Mouse (Mus musculus): ENCODE measurements at regions not wholly inside any gene's neighbourhood (a gene's known extent, or its start where the extent isn't known, plus 50 kb on each side); places are given as distances from the start of the nearest gene placed in this dataset.

DNA sequence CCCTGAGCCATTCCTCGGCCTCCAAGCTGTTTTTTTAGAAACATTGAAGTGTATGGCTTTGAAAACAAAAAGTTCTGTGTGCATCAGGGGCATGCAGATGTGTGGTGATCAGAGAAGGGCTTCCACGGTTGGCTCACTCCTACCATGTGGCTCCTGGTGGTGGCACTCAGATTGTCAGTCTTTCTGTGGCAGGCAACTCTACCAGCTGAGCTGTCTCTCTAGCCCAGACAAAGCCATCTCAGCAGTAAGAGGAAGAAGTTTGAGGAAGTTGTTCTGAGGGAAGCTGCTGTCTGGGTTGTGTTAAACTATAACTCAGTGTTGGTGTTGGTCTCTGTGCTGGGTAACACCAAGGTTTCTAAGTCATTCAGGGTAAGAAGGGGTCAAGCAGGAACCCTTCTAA, 78.9 kb downstream of the Mtx3 start:
- H3K4me3 ChIP-seq (ENCODE audit: control insufficient read depth, low read depth, low read length) = no peak overlapping the region
- no peak overlapping the region for H3K27ac ChIP-seq (ENCODE audit: control insufficient read depth, insufficient read depth, low read depth, low read length)
- no peaks in the 10 kb centered on the region for H3K27me3 ChIP-seq (ENCODE audit: control insufficient read depth, insufficient read depth, low read length)
- no peaks in the 10 kb centered on the region for H3K36me3 ChIP-seq (ENCODE audit: control insufficient read depth, insufficient read depth, low read length)
- TF ChIP-seq POLR2A (IDR thresholded peaks at IDR 0.05; ENCODE audit: control insufficient read depth, low read depth, low read length) = no peak
- TF ChIP-seq CTCF (IDR thresholded peaks at IDR 0.05; ENCODE audit: control insufficient read depth, insufficient read depth, insufficient replicate concordance, low read depth, low read length) = no peak
- no peaks in the 10 kb centered on the region for H3K4me1 ChIP-seq (ENCODE audit: control insufficient read depth, insufficient read depth, low read length)

DNA sequence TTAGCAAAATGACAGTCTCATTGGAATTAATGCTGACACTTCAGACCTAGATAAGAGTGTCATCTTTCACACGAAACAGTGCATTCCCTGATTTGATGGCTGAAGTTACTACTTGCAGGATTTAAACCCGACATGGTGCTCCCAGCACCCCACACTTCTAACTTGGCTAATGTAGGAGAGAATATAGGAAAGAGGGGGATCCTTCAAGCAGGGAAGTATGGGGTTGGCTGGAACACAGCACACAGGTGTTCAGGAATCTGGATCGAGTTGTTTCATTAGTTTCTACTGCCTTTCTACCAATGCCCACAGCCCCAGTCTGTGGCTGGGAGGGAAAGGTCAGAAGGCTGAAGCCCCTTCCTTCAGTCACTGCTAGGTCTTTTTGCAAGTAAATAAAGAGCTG, 79.5 kb downstream of the Mtx3 start:
- Histone ChIP-seq H3K4me1 (ENCODE audit: control insufficient read depth, insufficient read depth, low read length) (no peaks in the 10 kb centered on the region), H3K27ac (ENCODE audit: control insufficient read depth, insufficient read depth, low read depth, low read length) (no peak overlapping the region), H3K27me3 (ENCODE audit: control insufficient read depth, insufficient read depth, low read length) (no peaks in the 10 kb centered on the region), H3K36me3 (ENCODE audit: control insufficient read depth, insufficient read depth, low read length) (no peaks in the 10 kb centered on the region), H3K4me3 (ENCODE audit: control insufficient read depth, low read depth, low read length) (no peak overlapping the region)
- TF ChIP-seq CTCF (IDR thresholded peaks at IDR 0.05; ENCODE audit: control insufficient read depth, insufficient read depth, insufficient replicate concordance, low read depth, low read length) = no peak
- no peak for TF ChIP-seq POLR2A (IDR thresholded peaks at IDR 0.05; ENCODE audit: control insufficient read depth, low read depth, low read length)

DNA sequence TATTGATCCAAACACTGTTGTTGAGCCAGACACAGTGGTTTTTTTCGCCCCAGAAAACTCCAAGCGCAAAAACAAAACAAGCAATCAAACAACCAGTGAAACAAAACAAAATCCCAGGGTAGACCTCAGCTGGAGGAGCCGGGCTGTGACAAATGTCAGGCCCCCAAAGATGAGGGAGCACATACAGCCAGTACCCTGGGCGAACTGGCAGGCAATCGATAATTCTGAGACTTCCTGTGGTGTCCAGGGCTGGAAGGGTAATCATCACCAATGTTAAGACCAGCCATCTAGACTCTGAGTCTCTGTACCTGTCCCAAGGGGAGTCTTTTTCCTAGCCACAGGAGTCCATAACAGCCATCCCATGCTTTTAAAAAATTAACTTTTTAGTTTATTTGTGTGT, 80.6 kb downstream of the Mtx3 start:
- H3K27ac ChIP-seq (ENCODE audit: control insufficient read depth, insufficient read depth, low read depth, low read length) = no peak overlapping the region
- no peaks in the 10 kb centered on the region for H3K36me3 ChIP-seq (ENCODE audit: control insufficient read depth, insufficient read depth, low read length)
- TF ChIP-seq CTCF (IDR thresholded peaks at IDR 0.05; ENCODE audit: control insufficient read depth, insufficient read depth, insufficient replicate concordance, low read depth, low read length) (no peak), POLR2A (IDR thresholded peaks at IDR 0.05; ENCODE audit: control insufficient read depth, low read depth, low read length) (no peak)
- H3K27me3 ChIP-seq (ENCODE audit: control insufficient read depth, insufficient read depth, low read length) = no peaks in the 10 kb centered on the region
- H3K4me1 ChIP-seq (ENCODE audit: control insufficient read depth, insufficient read depth, low read length) = no peaks in the 10 kb centered on the region
- no peak overlapping the region for H3K4me3 ChIP-seq (ENCODE audit: control insufficient read depth, low read depth, low read length)

DNA sequence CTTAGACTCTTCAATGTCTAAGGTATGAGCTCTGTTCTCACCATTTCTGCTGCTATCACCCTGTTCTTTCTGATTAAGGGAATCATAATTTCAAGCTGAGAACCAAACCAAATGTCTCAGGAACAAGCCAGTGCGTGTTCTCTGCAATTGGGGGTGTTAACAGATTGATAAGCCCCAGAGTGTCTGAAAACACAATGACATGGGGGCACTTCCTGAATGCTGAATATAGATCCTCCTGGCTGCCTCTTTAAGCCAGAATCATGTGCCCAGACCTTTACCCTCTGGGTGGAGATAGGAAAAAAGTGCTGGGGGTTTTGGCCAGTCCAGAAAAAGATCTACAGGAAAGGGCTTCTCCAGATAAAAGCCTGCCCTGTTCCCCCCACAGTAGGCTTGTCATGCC, 84.0 kb downstream of the Mtx3 start:
- no peak overlapping the region for H3K27ac ChIP-seq (ENCODE audit: control insufficient read depth, insufficient read depth, low read depth, low read length)
- no peak for TF ChIP-seq CTCF (IDR thresholded peaks at IDR 0.05; ENCODE audit: control insufficient read depth, insufficient read depth, insufficient replicate concordance, low read depth, low read length)
- no peak for TF ChIP-seq POLR2A (IDR thresholded peaks at IDR 0.05; ENCODE audit: control insufficient read depth, low read depth, low read length)
- no peak overlapping the region for H3K4me3 ChIP-seq (ENCODE audit: control insufficient read depth, low read depth, low read length)
- no peaks in the 10 kb centered on the region for H3K4me1 ChIP-seq (ENCODE audit: control insufficient read depth, insufficient read depth, low read length)
- H3K27me3 ChIP-seq (ENCODE audit: control insufficient read depth, insufficient read depth, low read length) = no peaks in the 10 kb centered on the region
- no peaks in the 10 kb centered on the region for H3K36me3 ChIP-seq (ENCODE audit: control insufficient read depth, insufficient read depth, low read length)

DNA sequence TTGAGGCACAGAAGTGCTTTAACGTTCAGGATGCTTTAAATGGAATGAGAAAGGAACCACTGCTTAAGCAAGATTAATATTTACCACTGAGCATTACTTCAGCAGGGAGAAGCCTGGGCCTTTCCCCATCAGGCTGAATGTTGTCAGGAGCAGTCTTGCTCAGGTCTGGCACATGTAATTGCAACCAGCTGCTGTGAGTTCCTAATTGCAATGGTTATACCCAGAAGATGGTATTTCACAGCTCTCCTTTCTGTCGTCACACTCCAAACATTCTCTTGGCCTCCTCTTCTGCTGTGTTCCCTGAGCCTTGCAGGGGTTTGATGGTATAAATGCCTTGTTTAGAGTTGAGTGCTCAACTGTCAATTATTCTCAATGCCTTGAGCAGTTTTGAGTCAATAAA, 87.1 kb downstream of the Mtx3 start:
- no peak for TF ChIP-seq POLR2A (IDR thresholded peaks at IDR 0.05; ENCODE audit: control insufficient read depth, low read depth, low read length)
- TF ChIP-seq CTCF (IDR thresholded peaks at IDR 0.05; ENCODE audit: control insufficient read depth, insufficient read depth, insufficient replicate concordance, low read depth, low read length) = no peak
- Histone ChIP-seq H3K36me3 (ENCODE audit: control insufficient read depth, insufficient read depth, low read length) (no peaks in the 10 kb centered on the region), H3K4me3 (ENCODE audit: control insufficient read depth, low read depth, low read length) (no peak overlapping the region), H3K4me1 (ENCODE audit: control insufficient read depth, insufficient read depth, low read length) (no peaks in the 10 kb centered on the region), H3K27me3 (ENCODE audit: control insufficient read depth, insufficient read depth, low read length) (no peaks in the 10 kb centered on the region), H3K27ac (ENCODE audit: control insufficient read depth, insufficient read depth, low read depth, low read length) (no peak overlapping the region)

DNA sequence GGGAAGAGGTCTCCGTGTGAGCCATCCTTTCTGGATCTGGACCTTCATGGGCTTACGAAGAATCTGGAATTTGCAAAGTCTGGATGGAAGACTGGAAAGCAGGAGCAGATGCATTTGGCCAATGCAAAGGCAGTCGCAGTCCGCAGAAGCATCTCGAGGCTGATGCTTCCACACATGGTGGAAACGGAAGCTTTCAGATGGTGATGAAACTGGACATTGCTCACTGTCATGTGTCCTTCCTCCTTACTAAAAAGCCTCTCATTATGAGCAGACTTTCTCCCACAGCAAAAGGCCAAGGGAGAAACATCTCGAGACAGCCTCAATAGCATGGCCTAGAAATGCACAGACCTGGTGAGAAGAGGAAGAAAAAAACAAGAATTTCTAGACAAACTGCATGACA, 94.5 kb downstream of the Mtx3 start:
- H3K4me1 ChIP-seq (ENCODE audit: control insufficient read depth, insufficient read depth, low read length) = no peaks in the 10 kb centered on the region
- no peak for TF ChIP-seq CTCF (IDR thresholded peaks at IDR 0.05; ENCODE audit: control insufficient read depth, insufficient read depth, insufficient replicate concordance, low read depth, low read length)
- TF ChIP-seq POLR2A (IDR thresholded peaks at IDR 0.05; ENCODE audit: control insufficient read depth, low read depth, low read length) = no peak
- H3K4me3 ChIP-seq (ENCODE audit: control insufficient read depth, low read depth, low read length) = no peak overlapping the region
- no peak overlapping the region for H3K27ac ChIP-seq (ENCODE audit: control insufficient read depth, insufficient read depth, low read depth, low read length)
- no peaks in the 10 kb centered on the region for H3K36me3 ChIP-seq (ENCODE audit: control insufficient read depth, insufficient read depth, low read length)
- H3K27me3 ChIP-seq (ENCODE audit: control insufficient read depth, insufficient read depth, low read length) = no peaks in the 10 kb centered on the region

DNA sequence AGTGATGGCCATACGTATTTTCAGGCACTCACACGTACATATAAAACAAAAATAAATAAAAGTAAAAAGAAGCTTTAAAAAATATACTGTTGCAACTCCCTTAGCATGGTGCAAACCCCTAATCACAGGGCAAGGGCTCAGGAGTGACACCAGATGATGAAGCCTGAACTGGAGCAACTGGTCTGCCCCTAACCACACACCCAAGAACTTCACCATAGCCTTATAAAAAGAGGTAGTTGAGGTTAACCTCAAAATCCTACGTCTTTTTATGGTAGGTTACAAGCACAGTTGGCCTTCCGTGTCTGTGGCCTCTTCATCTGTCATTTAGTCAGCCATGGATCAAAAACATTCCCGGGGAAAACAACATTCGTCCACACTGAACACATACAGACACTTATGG, 96.0 kb downstream of the Mtx3 start:
- Histone ChIP-seq H3K27ac (ENCODE audit: control insufficient read depth, insufficient read depth, low read depth, low read length) (no peak overlapping the region), H3K27me3 (ENCODE audit: control insufficient read depth, insufficient read depth, low read length) (no peaks in the 10 kb centered on the region), H3K4me3 (ENCODE audit: control insufficient read depth, low read depth, low read length) (no peak overlapping the region), H3K4me1 (ENCODE audit: control insufficient read depth, insufficient read depth, low read length) (no peaks in the 10 kb centered on the region), H3K36me3 (ENCODE audit: control insufficient read depth, insufficient read depth, low read length) (no peaks in the 10 kb centered on the region)
- TF ChIP-seq POLR2A (IDR thresholded peaks at IDR 0.05; ENCODE audit: control insufficient read depth, low read depth, low read length) = no peak
- TF ChIP-seq CTCF (IDR thresholded peaks at IDR 0.05; ENCODE audit: control insufficient read depth, insufficient read depth, insufficient replicate concordance, low read depth, low read length) = no peak

DNA sequence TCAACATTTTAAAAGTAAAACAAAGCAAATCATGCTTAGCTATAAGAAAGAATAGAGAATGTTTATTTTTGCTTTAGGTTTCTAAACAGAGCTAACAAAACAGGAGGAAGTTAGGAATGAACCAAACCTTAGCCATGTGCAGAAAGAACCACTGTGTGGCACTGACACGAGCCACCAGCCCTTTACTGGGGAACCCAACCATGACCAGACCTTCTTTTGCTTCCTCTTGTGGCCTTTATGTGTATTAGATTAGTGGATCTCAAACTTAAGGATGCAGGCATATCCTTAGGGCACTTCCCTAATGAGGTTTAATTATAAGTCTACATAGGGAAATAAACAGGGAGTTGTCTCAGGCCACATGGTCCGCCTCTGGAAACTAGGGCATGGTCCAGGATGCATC, 104.0 kb downstream of the Mtx3 start:
- Histone ChIP-seq H3K27ac (ENCODE audit: control insufficient read depth, insufficient read depth, low read depth, low read length) (no peak overlapping the region), H3K36me3 (ENCODE audit: control insufficient read depth, insufficient read depth, low read length) (no peaks in the 10 kb centered on the region), H3K4me1 (ENCODE audit: control insufficient read depth, insufficient read depth, low read length) (no peaks in the 10 kb centered on the region; the same call in 1 of the 2 replicates), H3K27me3 (ENCODE audit: control insufficient read depth, insufficient read depth, low read length) (no peaks in the 10 kb centered on the region), H3K4me3 (ENCODE audit: control insufficient read depth, low read depth, low read length) (no peak overlapping the region)
- TF ChIP-seq CTCF (IDR thresholded peaks at IDR 0.05; ENCODE audit: control insufficient read depth, insufficient read depth, insufficient replicate concordance, low read depth, low read length) = no peak
- TF ChIP-seq POLR2A (IDR thresholded peaks at IDR 0.05; ENCODE audit: control insufficient read depth, low read depth, low read length) = no peak
